Mouse (Mus musculus) megakaryocyte, embryonic 14.5 days (primary cell): ENCODE data around the gene Dclk3. TPM values are rescaled to one million over a fixed set of nuclear protein-coding genes. Genes with fewer than 3 reads are reported as not detected.

Experiments used
- H3K27me3 ChIP-seq: replicated peaks from 2 replicates; pipeline ENCODE3; 2012; ENCODE audit warnings: inconsistent platforms
- H3K36me3 ChIP-seq: replicated peaks from 2 replicates; pipeline ENCODE3; 2012; ENCODE audit warnings: low read length, inconsistent platforms, mixed read lengths
- H3K4me1 ChIP-seq: 2 replicates; pipeline ENCODE4 v1.6.1; 2012; ENCODE audit warnings: inconsistent platforms
- H3K4me3 ChIP-seq: replicated peaks from 2 replicates; pipeline ENCODE3; 2012; ENCODE audit warnings: moderate library complexity, mild to moderate bottlenecking, inconsistent platforms
- H3K9me3 ChIP-seq: 2 replicates; pipeline ENCODE4 v1.6.1; 2012; ENCODE audit warnings: inconsistent platforms
- FLI1 ChIP-seq: IDR thresholded peaks from 2 replicates; pipeline ENCODE4 v1.6.1; 2012; ENCODE audit warnings: low read length, inconsistent platforms, mixed read lengths
- GATA1 ChIP-seq: IDR thresholded peaks from 3 replicates; pipeline ENCODE4 v1.6.1; 2012; ENCODE audit warnings: mixed read lengths, low read length, inconsistent platforms, borderline replicate concordance
- polyA plus RNA-seq: library from polyadenylated mRNA; stranded (reverse); fragments of >175 nt; gene quantifications from 2 replicates; pipeline ENCODE4 v1.2.3, GENCODE M21; 2012; ENCODE audit warnings: low replicate concordance; ENCODE audit not compliant: insufficient read depth

Gene Dclk3
- not detected in 2 replicates for polyA plus RNA-seq

- H3K36me3 ChIP-seq = no peaks in the 10 kb centered on the region
- TF ChIP-seq FLI1 = no peak
- no peak for TF ChIP-seq GATA1
- H3K4me3 ChIP-seq = peak within 1 kb of the TSS; percentile 84
- H3K27me3 ChIP-seq = peaks cover 40% of the 10 kb centered on the region
- H3K4me1 ChIP-seq = peaks cover 7% of the 10 kb centered on the region
- H3K9me3 ChIP-seq = no peaks in the 10 kb centered on the region
Measured at GRCm38 (mm10) chr9:111438904-111439835, at the start of gene Dclk3. Dclk3 (plus strand) TSS chr9:111439081.

- peaks cover 3% of the 10 kb centered on the region; the same call in 1 of the 2 replicates for H3K9me3 ChIP-seq
- no peaks in the 10 kb centered on the region for H3K4me1 ChIP-seq
- H3K4me3 ChIP-seq = no peak overlapping the region
- TF ChIP-seq FLI1 = no peak
- TF ChIP-seq GATA1 = no peak
- H3K27me3 ChIP-seq = peaks cover 5% of the 10 kb centered on the region
- H3K36me3 ChIP-seq = no peaks in the 10 kb centered on the region
Measured at GRCm38 (mm10) chr9:111390016-111390415, 48.9 kb upstream of the Dclk3 start.

GRCm38 (mm10) chr9:111391036-111391435 is 47.8 kb upstream of the Dclk3 start:
- TF ChIP-seq GATA1 (no peak), FLI1 (no peak)
- H3K9me3 ChIP-seq = no peaks in the 10 kb centered on the region
- no peak overlapping the region for H3K4me3 ChIP-seq

GRCm38 (mm10) chr9:111391926-111392442 is 46.9 kb upstream of the Dclk3 start:
- Histone ChIP-seq H3K36me3 (no peaks in the 10 kb centered on the region), H3K9me3 (no peaks in the 10 kb centered on the region), H3K27me3 (peaks cover 10% of the 10 kb centered on the region), H3K4me3 (no peak overlapping the region), H3K4me1 (0 out of 2 replicates have a peak, but pooled peaks cover 2% of the 10 kb centered on the region)
- no peak for TF ChIP-seq FLI1
- no peak for TF ChIP-seq GATA1

More at GRCm38 (mm10) chr9:111391036-111391435, 47.8 kb upstream of the Dclk3 start:
- H3K27me3 ChIP-seq = peaks cover 6% of the 10 kb centered on the region
- no peaks in the 10 kb centered on the region for H3K36me3 ChIP-seq
- no peaks in the 10 kb centered on the region for H3K4me1 ChIP-seq

- TF ChIP-seq GATA1 = no peak
- no peak for TF ChIP-seq FLI1
- no peaks in the 10 kb centered on the region for H3K9me3 ChIP-seq
- peaks cover 11% of the 10 kb centered on the region for H3K27me3 ChIP-seq
- no peak overlapping the region for H3K4me3 ChIP-seq
- 0 out of 2 replicates have a peak, but pooled peaks cover 3% of the 10 kb centered on the region for H3K4me1 ChIP-seq
- H3K36me3 ChIP-seq = no peaks in the 10 kb centered on the region
Measured at GRCm38 (mm10) chr9:111395265-111395664, 43.6 kb upstream of the Dclk3 start.

- Histone ChIP-seq H3K27me3 (peaks cover 11% of the 10 kb centered on the region), H3K36me3 (no peaks in the 10 kb centered on the region), H3K4me1 (0 out of 2 replicates have a peak, but pooled peaks cover 3% of the 10 kb centered on the region), H3K9me3 (no peaks in the 10 kb centered on the region), H3K4me3 (no peak overlapping the region)
- no peak for TF ChIP-seq FLI1
- TF ChIP-seq GATA1 = no peak
Measured at GRCm38 (mm10) chr9:111398059-111398458, 40.8 kb upstream of the Dclk3 start.

- Histone ChIP-seq H3K36me3 (no peaks in the 10 kb centered on the region), H3K4me1 (0 out of 2 replicates have a peak, but pooled peaks cover 3% of the 10 kb centered on the region), H3K27me3 (peaks cover 8% of the 10 kb centered on the region), H3K9me3 (no peaks in the 10 kb centered on the region), H3K4me3 (no peak overlapping the region)
- TF ChIP-seq FLI1 (no peak), GATA1 (no peak)
Measured at GRCm38 (mm10) chr9:111400089-111400488, 38.8 kb upstream of the Dclk3 start.

- H3K4me3 ChIP-seq = no peak overlapping the region
- H3K27me3 ChIP-seq = no peaks in the 10 kb centered on the region
- no peaks in the 10 kb centered on the region for H3K36me3 ChIP-seq
- H3K4me1 ChIP-seq = no peaks in the 10 kb centered on the region
- TF ChIP-seq GATA1 = no peak
- no peak for TF ChIP-seq FLI1
- no peaks in the 10 kb centered on the region for H3K9me3 ChIP-seq
Measured at GRCm38 (mm10) chr9:111403159-111403558, 35.7 kb upstream of the Dclk3 start.

GRCm38 (mm10) chr9:111404346-111405079 is 34.4 kb upstream of the Dclk3 start:
- Histone ChIP-seq H3K4me3 (no peak overlapping the region), H3K9me3 (no peaks in the 10 kb centered on the region), H3K27me3 (no peaks in the 10 kb centered on the region), H3K36me3 (no peaks in the 10 kb centered on the region), H3K4me1 (no peaks in the 10 kb centered on the region)
- TF ChIP-seq GATA1 (no peak), FLI1 (no peak)
